Mouse (Mus musculus) lung, embryonic 15.5 days (tissue): ENCODE results near the gene Galnt16. TPM values are rescaled to one million over a fixed set of nuclear protein-coding genes. Genes with fewer than 3 reads are reported as not detected.

Source experiments
- ATAC-seq: fragments of 200-750 bp; cut with Nextera tagmentation; 2 replicates; pipeline ENCODE4 v1.8.0; 2017; ENCODE audit warnings: moderate number of reproducible peaks, borderline replicate concordance; ENCODE audit not compliant: low FRiP score, low TSS enrichment; ENCODE audit errors: extremely low read depth
- H3K27ac ChIP-seq: fragments of 300-500 bp; sonication (generic); 2 replicates; pipeline ENCODE4 v1.5.1; 2015; ENCODE audit warnings: moderate library complexity, mild to moderate bottlenecking, inconsistent platforms
- H3K27me3 ChIP-seq: fragments of 300-500 bp; sonication (generic); 2 replicates; pipeline ENCODE4 v1.6.1; 2015; ENCODE audit warnings: inconsistent platforms
- H3K36me3 ChIP-seq: fragments of 300-500 bp; sonication (generic); 2 replicates; pipeline ENCODE4 v1.6.1; 2015; ENCODE audit warnings: inconsistent platforms
- H3K4me1 ChIP-seq: fragments of 300-500 bp; sonication (generic); 2 replicates; pipeline ENCODE4 v1.6.1; 2015; ENCODE audit warnings: inconsistent platforms
- H3K4me2 ChIP-seq: fragments of 300-500 bp; sonication (generic); 2 replicates; pipeline ENCODE4 v1.6.1; 2015; ENCODE audit warnings: inconsistent platforms, mild to moderate bottlenecking, moderate library complexity
- H3K4me3 ChIP-seq: fragments of 300-500 bp; sonication (generic); 2 replicates; pipeline ENCODE4 v1.5.1; 2015; ENCODE audit warnings: mild to moderate bottlenecking, inconsistent platforms
- H3K9ac ChIP-seq: fragments of 300-500 bp; sonication (generic); 2 replicates; pipeline ENCODE4 v1.6.1; 2015; ENCODE audit warnings: inconsistent platforms
- H3K9me3 ChIP-seq: fragments of 300-500 bp; sonication (generic); 2 replicates; pipeline ENCODE4 v1.6.1; 2016; ENCODE audit warnings: inconsistent platforms
- WGBS: fragments of 180-500 bp; shearing (Covaris S2); methylation state at CpG from one replicate; pipeline ENCODE4 v1.1.7; 2015; 5-methylcytosine and 5-hydroxymethylcytosine counted together
- polyA plus RNA-seq: library from polyadenylated mRNA; unstranded; fragments of >200 nt; fragmentation: Nextera tagmentation; extraction: Ambion mirVana; gene quantifications from 2 replicates; pipeline ENCODE4 v1.2.1, GENCODE M21; 2015

Gene Galnt16
- polyA plus RNA-seq, 1 experiment from 2014 or later: 12.3 TPM

GRCm38 (mm10) chr12:80518393-80518756 lies 298 bp downstream of the Galnt16 start:
- H3K9me3 ChIP-seq: no peaks in the 10 kb centered on the region
- H3K4me3 ChIP-seq: peak overlapping the region; percentile 64
- H3K9ac ChIP-seq: peak overlapping the region; percentile 8
- ATAC-seq: peak; percentile 10; the same call in 1 of the 2 replicates
- whole genome bisulfite sequencing: under 1% methylated on average over 25 of the region's 25 CpGs
- peaks cover 65% of the 10 kb centered on the region for H3K27me3 ChIP-seq
- peak overlapping the region; percentile 99 for H3K4me2 ChIP-seq
- H3K4me1 ChIP-seq: peaks cover 27% of the 10 kb centered on the region
- H3K36me3 ChIP-seq: no peaks in the 10 kb centered on the region
- H3K27ac ChIP-seq: no peak overlapping the region

DNA sequence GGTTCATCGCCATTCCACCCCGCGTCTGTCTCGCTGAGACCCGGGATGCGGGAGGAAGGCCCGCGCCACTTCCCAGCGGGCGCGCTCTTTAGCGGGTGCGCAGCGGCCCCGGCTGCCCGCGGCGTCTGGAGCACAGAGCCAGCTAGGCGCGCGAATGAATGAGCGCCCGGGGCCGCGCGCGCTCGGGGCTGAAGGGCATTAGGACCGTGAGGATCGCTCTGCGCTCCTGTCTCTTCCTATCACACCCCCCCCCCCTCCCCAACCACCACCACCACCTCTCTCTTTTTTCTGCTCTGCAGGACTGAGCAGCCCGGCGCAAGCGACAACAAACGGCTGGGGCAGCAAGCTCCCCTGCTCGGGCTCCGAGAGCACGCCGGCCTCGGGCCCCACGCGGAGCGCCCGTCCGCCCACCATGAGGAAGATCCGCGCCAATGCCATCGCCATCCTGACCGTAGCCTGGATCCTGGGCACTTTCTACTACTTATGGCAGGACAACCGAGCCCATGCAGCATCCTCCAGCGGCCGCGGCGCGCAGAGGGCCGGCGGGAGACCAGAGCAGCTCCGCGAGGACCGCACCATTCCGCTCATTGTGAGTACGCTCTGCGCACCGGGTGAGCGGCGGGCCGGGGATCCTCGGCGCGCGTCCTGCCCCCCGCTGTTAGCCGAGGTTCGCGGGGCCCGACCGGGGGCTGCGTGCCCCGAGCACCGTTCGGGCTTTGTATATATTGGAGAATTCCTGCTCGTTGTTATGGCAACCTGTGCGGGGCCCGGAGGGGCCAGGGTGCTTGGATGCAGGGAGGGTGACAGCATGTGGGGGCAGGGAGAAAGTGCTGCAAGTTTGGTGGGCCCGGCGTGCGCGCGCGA lies 912 bp downstream of the Galnt16 start:
- WGBS: under 1% methylated on average over 90 of the region's 90 CpGs
- Histone ChIP-seq H3K4me2 (peak overlapping the region; percentile 99), H3K27ac (no peak overlapping the region), H3K36me3 (no peaks in the 10 kb centered on the region), H3K9me3 (no peaks in the 10 kb centered on the region), H3K27me3 (peaks cover 65% of the 10 kb centered on the region), H3K4me3 (peak overlapping the region; percentile 64), H3K9ac (peak overlapping the region; percentile 57), H3K4me1 (peaks cover 27% of the 10 kb centered on the region)
- peak; percentile 63; the same call in 1 of the 2 replicates for ATAC-seq

- peaks cover 60% of the 10 kb centered on the region for H3K27me3 ChIP-seq
- H3K4me3 ChIP-seq: peak overlapping the region; percentile 64
- WGBS: 1% methylated on average over 43 of the region's 43 CpGs
- H3K27ac ChIP-seq: no peak overlapping the region
- H3K9me3 ChIP-seq: no peaks in the 10 kb centered on the region
- no peaks in the 10 kb centered on the region for H3K36me3 ChIP-seq
- peak overlapping the region; percentile 57 for H3K9ac ChIP-seq
- ATAC-seq: peak; percentile 6; the same call in 1 of the 2 replicates
- H3K4me2 ChIP-seq: peak overlapping the region; percentile 99
- H3K4me1 ChIP-seq: peaks cover 27% of the 10 kb centered on the region
Observed at GRCm38 (mm10) chr12:80519621-80520332, 1.7 kb downstream of the Galnt16 start.

- H3K27me3 ChIP-seq: peaks cover 51% of the 10 kb centered on the region
- no peak overlapping the region for H3K9ac ChIP-seq
- H3K27ac ChIP-seq: peak overlapping the region; percentile 29; the same call in 1 of the 2 replicates
- peaks cover 27% of the 10 kb centered on the region for H3K4me1 ChIP-seq
- H3K36me3 ChIP-seq: no peaks in the 10 kb centered on the region
- WGBS: 60% methylated on average over 3 of the region's 3 CpGs
- H3K4me2 ChIP-seq: no peak overlapping the region
- no peaks in the 10 kb centered on the region for H3K9me3 ChIP-seq
- no peak overlapping the region for H3K4me3 ChIP-seq
- ATAC-seq: no peak
Observed at GRCm38 (mm10) chr12:80522006-80522405, 3.9 kb downstream of the Galnt16 start.

- Histone ChIP-seq H3K27ac (no peak overlapping the region), H3K4me1 (peaks cover 13% of the 10 kb centered on the region), H3K9ac (no peak overlapping the region), H3K27me3 (peaks cover 27% of the 10 kb centered on the region), H3K4me3 (no peak overlapping the region), H3K36me3 (no peaks in the 10 kb centered on the region), H3K4me2 (no peak overlapping the region), H3K9me3 (no peaks in the 10 kb centered on the region)
- ATAC-seq: no peak
- 42% methylated on average over 12 of the region's 12 CpGs for WGBS
Observed at GRCm38 (mm10) chr12:80524276-80524921, 6.3 kb downstream of the Galnt16 start.

DNA sequence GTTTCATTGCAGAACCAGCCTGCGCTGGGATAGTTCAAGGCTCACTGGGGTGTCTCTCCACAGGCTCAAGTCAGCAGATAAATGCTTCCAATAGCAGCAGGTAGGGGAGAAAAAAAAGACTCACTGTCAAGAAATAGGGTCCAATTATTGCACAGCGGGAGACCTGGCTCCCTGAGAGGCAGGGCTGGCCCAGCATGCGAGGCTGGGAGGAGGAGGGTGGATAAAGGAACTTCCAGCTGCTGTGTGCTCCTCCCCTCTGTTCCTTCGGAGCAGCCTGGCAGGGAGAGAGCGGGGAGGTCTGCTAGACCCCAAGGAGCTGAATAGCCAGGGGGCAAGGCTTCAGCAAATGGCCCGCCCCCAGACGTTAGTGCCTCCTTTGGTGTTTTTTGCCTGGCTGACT lies 7.4 kb downstream of the Galnt16 start:
- 28% methylated on average over 7 of the region's 7 CpGs for WGBS
- ATAC-seq: no peak
- no peak overlapping the region for H3K9ac ChIP-seq

GRCm38 (mm10) chr12:80526511-80526910 lies 8.4 kb downstream of the Galnt16 start:
- peaks cover 6% of the 10 kb centered on the region for H3K27me3 ChIP-seq
- ATAC-seq: no peak
- no peak overlapping the region for H3K4me2 ChIP-seq
- no peak overlapping the region for H3K4me3 ChIP-seq
- WGBS: 81% methylated on average over 2 of the region's 2 CpGs
- H3K4me1 ChIP-seq: peaks cover 15% of the 10 kb centered on the region
- H3K36me3 ChIP-seq: no peaks in the 10 kb centered on the region
- H3K9ac ChIP-seq: no peak overlapping the region
- no peaks in the 10 kb centered on the region for H3K9me3 ChIP-seq
- no peak overlapping the region for H3K27ac ChIP-seq

More for the DNA sequence above, 7.4 kb downstream of the Galnt16 start:
- H3K9me3 ChIP-seq: no peaks in the 10 kb centered on the region
- no peaks in the 10 kb centered on the region for H3K36me3 ChIP-seq
- H3K27me3 ChIP-seq: peaks cover 16% of the 10 kb centered on the region
- peaks cover 11% of the 10 kb centered on the region for H3K4me1 ChIP-seq
- no peak overlapping the region for H3K4me2 ChIP-seq
- no peak overlapping the region for H3K27ac ChIP-seq
- no peak overlapping the region for H3K4me3 ChIP-seq

- 75% methylated on average over 5 of the region's 5 CpGs for WGBS
- no peaks in the 10 kb centered on the region for H3K27me3 ChIP-seq
- H3K4me3 ChIP-seq: no peak overlapping the region
- no peak overlapping the region for H3K4me2 ChIP-seq
- no peak for ATAC-seq
- H3K9ac ChIP-seq: no peak overlapping the region
- H3K4me1 ChIP-seq: peaks cover 9% of the 10 kb centered on the region; the same call in 1 of the 2 replicates
- no peak overlapping the region for H3K27ac ChIP-seq
- H3K9me3 ChIP-seq: no peaks in the 10 kb centered on the region
- H3K36me3 ChIP-seq: no peaks in the 10 kb centered on the region
Observed at GRCm38 (mm10) chr12:80527727-80528389, 9.8 kb downstream of the Galnt16 start.

DNA sequence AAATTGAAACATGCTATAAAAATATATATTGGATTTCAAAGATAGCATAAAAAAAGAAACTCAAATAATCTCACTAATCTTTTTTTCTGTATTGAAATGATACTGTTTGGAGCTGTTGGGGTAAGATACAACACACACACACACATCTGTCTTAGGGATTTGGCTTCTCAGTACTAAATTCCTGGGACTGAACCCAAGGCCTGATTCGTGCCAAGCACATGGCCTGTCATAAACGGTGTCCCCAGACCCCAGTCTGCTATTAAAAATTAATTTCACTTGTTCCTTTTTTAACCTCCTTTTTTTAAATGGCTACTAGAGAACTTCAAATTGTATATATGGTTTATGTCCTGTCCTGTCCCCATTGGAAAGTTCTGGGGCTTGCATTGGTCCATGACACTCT lies 12.0 kb downstream of the Galnt16 start:
- H3K9me3 ChIP-seq: no peaks in the 10 kb centered on the region
- no peak overlapping the region for H3K4me2 ChIP-seq
- H3K4me3 ChIP-seq: no peak overlapping the region
- ATAC-seq: no peak
- H3K4me1 ChIP-seq: peaks cover 9% of the 10 kb centered on the region; the same call in 1 of the 2 replicates
- WGBS: 43% methylated on average over 2 of the region's 2 CpGs
- no peaks in the 10 kb centered on the region for H3K27me3 ChIP-seq
- H3K9ac ChIP-seq: no peak overlapping the region
- no peak overlapping the region for H3K27ac ChIP-seq
- H3K36me3 ChIP-seq: no peaks in the 10 kb centered on the region

GRCm38 (mm10) chr12:80530630-80531029 lies 12.6 kb downstream of the Galnt16 start:
- Histone ChIP-seq H3K27me3 (no peaks in the 10 kb centered on the region), H3K4me2 (no peak overlapping the region), H3K9me3 (no peaks in the 10 kb centered on the region), H3K4me1 (peaks cover 9% of the 10 kb centered on the region; the same call in 1 of the 2 replicates), H3K9ac (no peak overlapping the region), H3K36me3 (no peaks in the 10 kb centered on the region), H3K27ac (no peak overlapping the region), H3K4me3 (no peak overlapping the region)
- 45% methylated on average over 6 of the region's 6 CpGs for WGBS
- ATAC-seq: no peak

- Histone ChIP-seq H3K27ac (no peak overlapping the region), H3K9ac (no peak overlapping the region), H3K4me3 (no peak overlapping the region), H3K9me3 (no peaks in the 10 kb centered on the region), H3K27me3 (no peaks in the 10 kb centered on the region), H3K4me1 (peaks cover 9% of the 10 kb centered on the region; the same call in 1 of the 2 replicates), H3K4me2 (no peak overlapping the region), H3K36me3 (no peaks in the 10 kb centered on the region)
- WGBS: 61% methylated on average over 10 of the region's 10 CpGs
- no peak for ATAC-seq
Observed at GRCm38 (mm10) chr12:80531585-80531984, 13.5 kb downstream of the Galnt16 start.
